Mouse (Mus musculus): ENCODE results near the gene Mapk9. TPM values are rescaled to one million over a fixed set of nuclear protein-coding genes. Genes with fewer than 3 reads are reported as not detected.

Gene Mapk9
- polyA plus RNA-seq, 1 experiment from 2014 or later: 43.6 TPM

DNA sequence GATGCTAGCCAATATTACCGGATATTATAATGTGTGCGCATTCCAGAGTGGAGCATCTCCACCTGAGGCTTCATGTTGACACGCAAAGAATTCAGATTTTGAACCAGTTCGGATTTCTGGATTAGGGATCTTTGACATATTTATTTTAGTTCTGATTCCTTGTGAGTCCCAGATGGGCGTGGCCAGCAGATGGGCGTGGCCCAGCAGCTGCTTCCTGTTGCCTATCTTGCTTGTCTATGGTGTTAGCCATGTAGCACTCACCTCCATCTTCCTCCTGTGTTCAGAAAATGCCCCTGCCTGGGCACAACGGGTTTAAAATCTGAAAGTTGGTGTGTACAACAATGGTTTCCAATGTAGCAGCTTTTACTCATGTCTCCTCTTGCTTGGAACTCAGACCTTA, 79.6 kb downstream of the Mapk9 start:
- Histone ChIP-seq H3K4me2 (ENCODE audit: low read length) (no peak overlapping the region), H3K27ac (ENCODE audit: low read depth, low read length) (no peak overlapping the region), H3K9ac (ENCODE audit: low read length) (no peak overlapping the region), H3K4me1 (ENCODE audit: control insufficient read depth, insufficient read depth, low read length) (peaks cover 10% of the 10 kb centered on the region), H3K4me3 (ENCODE audit: low read depth, low read length) (no peak overlapping the region), H3K27me3 (replicated peaks; ENCODE audit: control insufficient read depth, insufficient read depth, low read length) (no peaks in the 10 kb centered on the region), H3K9me3 (replicated peaks; ENCODE audit: control insufficient read depth, low read length) (no peaks in the 10 kb centered on the region), H3K36me3 (ENCODE audit: control insufficient read depth, insufficient read depth, low read length) (no peaks in the 10 kb centered on the region)
- 82% methylated on average over 7 of the region's 7 CpGs for WGBS
- DNase-seq (ENCODE audit: low spot score): no peak
- no peak for ATAC-seq

GRCm38 (mm10) chr11:49927169-49927568, 80.6 kb downstream of the Mapk9 start:
- Histone ChIP-seq H3K4me2 (ENCODE audit: low read length) (0 out of 2 replicates have a peak overlapping the region, but pooled peaks have one; percentile 16), H3K9ac (ENCODE audit: low read length) (peak overlapping the region; percentile 35; the same call in 1 of the 2 replicates), H3K4me3 (ENCODE audit: low read depth, low read length) (no peak overlapping the region), H3K36me3 (ENCODE audit: control insufficient read depth, insufficient read depth, low read length) (no peaks in the 10 kb centered on the region), H3K27ac (ENCODE audit: low read depth, low read length) (peak overlapping the region; percentile 52; the same call in 1 of the 2 replicates), H3K4me1 (ENCODE audit: control insufficient read depth, insufficient read depth, low read length) (peaks cover 16% of the 10 kb centered on the region), H3K9me3 (replicated peaks; ENCODE audit: control insufficient read depth, low read length) (no peaks in the 10 kb centered on the region), H3K27me3 (replicated peaks; ENCODE audit: control insufficient read depth, insufficient read depth, low read length) (no peaks in the 10 kb centered on the region)
- DNase-seq (ENCODE audit: low spot score) (peak; percentile 76), ATAC-seq (peak; percentile 84)
- WGBS: 7% methylated on average over 4 of the region's 4 CpGs

- Histone ChIP-seq H3K27me3 (replicated peaks; ENCODE audit: control insufficient read depth, insufficient read depth, low read length) (no peaks in the 10 kb centered on the region), H3K9ac (ENCODE audit: low read length) (no peak overlapping the region), H3K4me1 (ENCODE audit: control insufficient read depth, insufficient read depth, low read length) (peaks cover 16% of the 10 kb centered on the region), H3K36me3 (ENCODE audit: control insufficient read depth, insufficient read depth, low read length) (no peaks in the 10 kb centered on the region), H3K9me3 (replicated peaks; ENCODE audit: control insufficient read depth, low read length) (no peaks in the 10 kb centered on the region), H3K27ac (ENCODE audit: low read depth, low read length) (peak overlapping the region; percentile 52; the same call in 1 of the 2 replicates), H3K4me2 (ENCODE audit: low read length) (no peak overlapping the region), H3K4me3 (ENCODE audit: low read depth, low read length) (no peak overlapping the region)
- ATAC-seq: peak; percentile 28; the same call in 1 of the 2 replicates
- no peak for DNase-seq (ENCODE audit: low spot score)
- WGBS: 58% methylated on average over 6 of the region's 6 CpGs
Measured at GRCm38 (mm10) chr11:49927670-49928069, 81.1 kb downstream of the Mapk9 start.

GRCm38 (mm10) chr11:49931037-49931625, 84.6 kb downstream of the Mapk9 start:
- peaks cover 20% of the 10 kb centered on the region for H3K4me1 ChIP-seq (ENCODE audit: control insufficient read depth, insufficient read depth, low read length)
- whole genome bisulfite sequencing: 33% methylated on average over 5 of the region's 5 CpGs
- H3K27me3 ChIP-seq (replicated peaks; ENCODE audit: control insufficient read depth, insufficient read depth, low read length): no peaks in the 10 kb centered on the region
- 0 out of 2 replicates have a peak overlapping the region, but pooled peaks have one; percentile 21 for H3K27ac ChIP-seq (ENCODE audit: low read depth, low read length)
- DNase-seq (ENCODE audit: low spot score): peak; percentile 30
- ATAC-seq: no peak; the same call in 1 of the 2 replicates
- no peaks in the 10 kb centered on the region for H3K36me3 ChIP-seq (ENCODE audit: control insufficient read depth, insufficient read depth, low read length)
- no peaks in the 10 kb centered on the region for H3K9me3 ChIP-seq (replicated peaks; ENCODE audit: control insufficient read depth, low read length)
- H3K4me3 ChIP-seq (ENCODE audit: low read depth, low read length): no peak overlapping the region
- H3K9ac ChIP-seq (ENCODE audit: low read length): 0 out of 2 replicates have a peak overlapping the region, but pooled peaks have one; percentile 3
- H3K4me2 ChIP-seq (ENCODE audit: low read length): no peak overlapping the region

- Histone ChIP-seq H3K4me2 (ENCODE audit: low read length) (no peak overlapping the region), H3K27me3 (replicated peaks; ENCODE audit: control insufficient read depth, insufficient read depth, low read length) (no peaks in the 10 kb centered on the region), H3K27ac (ENCODE audit: low read depth, low read length) (no peak overlapping the region), H3K9ac (ENCODE audit: low read length) (0 out of 2 replicates have a peak overlapping the region, but pooled peaks have one; percentile 3), H3K9me3 (replicated peaks; ENCODE audit: control insufficient read depth, low read length) (no peaks in the 10 kb centered on the region), H3K36me3 (ENCODE audit: control insufficient read depth, insufficient read depth, low read length) (no peaks in the 10 kb centered on the region), H3K4me3 (ENCODE audit: low read depth, low read length) (no peak overlapping the region), H3K4me1 (ENCODE audit: control insufficient read depth, insufficient read depth, low read length) (peaks cover 18% of the 10 kb centered on the region)
- 38% methylated on average over 7 of the region's 7 CpGs for WGBS
- ATAC-seq (peak; percentile 26; the same call in 1 of the 2 replicates), DNase-seq (ENCODE audit: low spot score) (peak; percentile 27)
Measured at GRCm38 (mm10) chr11:49931853-49932252, 85.3 kb downstream of the Mapk9 start.

DNA sequence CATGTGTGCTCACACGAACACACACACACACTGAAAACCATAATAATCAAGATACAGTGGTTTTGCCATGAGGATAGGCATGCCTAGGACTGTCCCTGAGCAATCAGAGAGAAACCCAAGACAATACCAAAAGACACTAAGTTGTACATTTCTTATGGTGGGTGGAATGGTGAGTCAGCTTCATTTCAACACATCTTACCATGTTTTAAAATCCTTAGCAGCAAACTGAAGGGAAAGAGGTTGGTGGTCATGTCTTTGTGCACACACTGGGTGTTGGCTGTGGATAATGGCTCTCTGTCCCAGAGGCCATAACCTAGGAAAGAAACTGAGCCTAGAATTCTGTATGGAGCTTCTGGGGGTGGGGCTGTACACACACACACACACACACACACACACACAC, 87.3 kb downstream of the Mapk9 start:
- WGBS: 79% methylated on average over 1 of the region's 1 CpGs
- Histone ChIP-seq H3K4me3 (ENCODE audit: low read depth, low read length) (no peak overlapping the region), H3K27ac (ENCODE audit: low read depth, low read length) (no peak overlapping the region), H3K27me3 (replicated peaks; ENCODE audit: control insufficient read depth, insufficient read depth, low read length) (no peaks in the 10 kb centered on the region), H3K4me2 (ENCODE audit: low read length) (no peak overlapping the region), H3K4me1 (ENCODE audit: control insufficient read depth, insufficient read depth, low read length) (peaks cover 12% of the 10 kb centered on the region; the same call in 1 of the 2 replicates), H3K36me3 (ENCODE audit: control insufficient read depth, insufficient read depth, low read length) (no peaks in the 10 kb centered on the region), H3K9me3 (replicated peaks; ENCODE audit: control insufficient read depth, low read length) (no peaks in the 10 kb centered on the region), H3K9ac (ENCODE audit: low read length) (no peak overlapping the region)
- ATAC-seq (no peak), DNase-seq (ENCODE audit: low spot score) (no peak)

GRCm38 (mm10) chr11:49934322-49934721, 87.8 kb downstream of the Mapk9 start:
- 61% methylated on average over 10 of the region's 10 CpGs for WGBS
- peaks cover 12% of the 10 kb centered on the region; the same call in 1 of the 2 replicates for H3K4me1 ChIP-seq (ENCODE audit: control insufficient read depth, insufficient read depth, low read length)
- no peak for DNase-seq (ENCODE audit: low spot score)

More at GRCm38 (mm10) chr11:49934322-49934721, 87.8 kb downstream of the Mapk9 start:
- H3K9ac ChIP-seq (ENCODE audit: low read length): no peak overlapping the region
- H3K4me3 ChIP-seq (ENCODE audit: low read depth, low read length): no peak overlapping the region
- no peak overlapping the region for H3K27ac ChIP-seq (ENCODE audit: low read depth, low read length)
- H3K9me3 ChIP-seq (replicated peaks; ENCODE audit: control insufficient read depth, low read length): no peaks in the 10 kb centered on the region
- H3K36me3 ChIP-seq (ENCODE audit: control insufficient read depth, insufficient read depth, low read length): no peaks in the 10 kb centered on the region
- no peak for ATAC-seq
- no peak overlapping the region for H3K4me2 ChIP-seq (ENCODE audit: low read length)
- no peaks in the 10 kb centered on the region for H3K27me3 ChIP-seq (replicated peaks; ENCODE audit: control insufficient read depth, insufficient read depth, low read length)

Small RNA genes within 50 kb of the gene (microRNA-seq; reads per million reads assigned to microRNA genes)
- not detected for gene Gm23492

Other genes starting within 250 kb of the Mapk9 start
- 1.8 TPM in 2 replicates for gene Flt4, start 237.5 kb upstream of the Mapk9 start, polyA plus RNA-seq (2014; fragmentation: Nextera tagmentation; extraction: Ambion mirVana)
- not detected in 2 replicates for gene Scgb3a1, start 183.1 kb upstream of the Mapk9 start, polyA plus RNA-seq (2014; fragmentation: Nextera tagmentation; extraction: Ambion mirVana)
- gene Cnot6, start 134.0 kb upstream of the Mapk9 start, polyA plus RNA-seq (2014; fragmentation: Nextera tagmentation; extraction: Ambion mirVana): 56.3 and 58.8 TPM in 2 replicates
- 6.0 and 8.3 TPM in 2 replicates for gene Gfpt2, start 52.6 kb upstream of the Mapk9 start, polyA plus RNA-seq (2014; fragmentation: Nextera tagmentation; extraction: Ambion mirVana)
- 10.9 and 15.6 TPM in 2 replicates for gene Rasgef1c, start 55.1 kb downstream of the Mapk9 start, polyA plus RNA-seq (2014; fragmentation: Nextera tagmentation; extraction: Ambion mirVana)
- 55.9 and 72.6 TPM in 2 replicates for gene Rnf130, start 178.6 kb downstream of the Mapk9 start, polyA plus RNA-seq (2014; fragmentation: Nextera tagmentation; extraction: Ambion mirVana)